Mouse (Mus musculus): ENCODE measurements around the gene Pdrg1.

GRCm38 (mm10) chr2:153032973-153033372 lies 17.7 kb upstream of the Pdrg1 start:
- TF ChIP-seq HCFC1 (IDR thresholded peaks at IDR 0.05; ENCODE audit: borderline replicate concordance, insufficient read depth, low read length) (no peak), ZC3H11A (IDR thresholded peaks at IDR 0.05; ENCODE audit: borderline replicate concordance, low read depth, low read length) (no peak), ZNF384 (IDR thresholded peaks at IDR 0.05; ENCODE audit: low read depth, low read length) (no peak), MAFK (IDR thresholded peaks at IDR 0.05; ENCODE audit: insufficient read depth, low read depth, low read length) (no peak)
